Mouse (Mus musculus) WW6 (cell line): ENCODE results near the gene 2010300C02Rik.
"Not testable (repeated sequence)": the region's sequence is repeated elsewhere in the genome, so short reads cannot be mapped to it uniquely, and the experiment has no call there.

Experiments used
- DNase-seq: peaks from one replicate; pipeline ENCODE4 v3.0.0-alpha.2; 2013; ENCODE audit warnings: low read depth, low spot score

The 2010300C02Rik gene

DNA sequence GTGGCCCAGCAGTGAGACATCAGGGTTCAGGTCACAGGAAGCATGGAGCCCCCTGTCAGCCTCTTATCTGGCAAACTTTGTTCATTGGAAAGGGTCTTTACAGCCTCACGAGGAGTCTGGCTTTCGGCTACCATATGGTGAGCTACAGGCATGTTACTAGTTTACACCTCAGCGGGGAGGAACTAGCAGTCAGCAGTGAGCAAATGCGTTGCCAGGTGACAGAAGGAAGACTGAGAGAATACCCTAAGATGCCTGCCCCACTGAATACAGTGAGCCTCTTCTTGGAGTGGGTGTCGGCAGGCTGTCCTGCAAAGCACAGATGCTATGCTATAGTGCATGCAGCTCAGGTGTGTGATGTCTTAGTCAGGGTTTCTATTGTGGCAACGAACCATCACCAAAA, 91.1 kb downstream of the 2010300C02Rik start:
- DNase-seq: no peak

DNA sequence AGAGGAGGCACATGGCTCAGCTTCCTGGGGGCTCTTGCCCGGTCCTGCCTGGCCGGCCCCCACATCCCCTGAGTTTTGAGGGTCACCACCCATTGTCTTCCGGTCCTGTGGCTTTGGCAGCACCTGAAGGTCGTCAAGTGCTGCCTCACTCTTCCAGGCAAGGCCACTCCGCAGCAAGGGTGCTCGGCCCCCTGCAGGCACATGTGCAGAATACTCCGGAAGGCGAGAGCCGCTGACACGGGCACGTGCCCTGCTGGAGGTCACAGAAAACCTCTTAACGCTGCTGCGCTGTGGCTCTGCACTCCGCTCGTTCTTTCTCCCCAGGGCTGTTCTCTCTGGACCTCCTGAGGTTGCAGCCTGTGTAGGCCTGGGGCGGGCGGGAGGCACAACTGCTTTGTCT, 95.7 kb downstream of the 2010300C02Rik start:
- no peak for DNase-seq

DNA sequence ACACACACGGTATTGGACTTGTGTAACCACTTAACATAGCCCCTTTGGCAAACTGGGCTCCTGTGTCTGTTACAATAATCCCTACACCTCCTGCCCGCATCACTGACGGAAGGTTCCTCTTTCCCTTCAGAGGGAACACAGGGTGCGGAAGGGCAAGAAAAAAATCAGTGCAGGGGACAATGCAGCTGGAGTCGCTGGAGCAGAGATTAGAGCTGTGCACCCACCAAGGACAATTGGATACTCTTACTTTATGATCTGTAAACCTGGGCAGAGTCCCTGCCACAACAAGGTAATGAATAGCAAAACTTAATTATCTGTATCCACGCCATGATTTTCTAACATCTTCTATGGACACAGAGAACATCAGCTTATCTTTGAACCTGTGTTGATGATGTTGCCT, 97.8 kb downstream of the 2010300C02Rik start:
- DNase-seq: no peak

DNA sequence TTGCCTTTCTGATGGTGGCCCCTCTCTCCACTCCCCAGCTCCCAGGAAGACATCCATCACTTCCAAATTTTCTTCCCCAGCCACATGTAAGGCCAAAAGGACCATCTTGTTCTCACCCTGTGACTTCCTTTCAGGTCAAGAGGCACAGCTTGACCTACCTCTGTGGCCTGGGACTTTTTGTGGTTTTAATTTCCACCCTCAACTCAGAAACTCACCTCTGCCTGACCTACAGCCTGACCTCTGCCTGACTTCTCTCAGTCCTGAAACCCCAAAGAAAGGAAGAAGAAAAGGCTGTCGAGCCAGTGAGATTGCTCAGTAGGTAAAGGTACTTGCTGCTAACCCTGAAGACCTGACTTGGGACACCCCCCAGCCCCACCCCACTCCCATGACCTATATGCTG, 100.3 kb downstream of the 2010300C02Rik start:
- DNase-seq: no peak

DNA sequence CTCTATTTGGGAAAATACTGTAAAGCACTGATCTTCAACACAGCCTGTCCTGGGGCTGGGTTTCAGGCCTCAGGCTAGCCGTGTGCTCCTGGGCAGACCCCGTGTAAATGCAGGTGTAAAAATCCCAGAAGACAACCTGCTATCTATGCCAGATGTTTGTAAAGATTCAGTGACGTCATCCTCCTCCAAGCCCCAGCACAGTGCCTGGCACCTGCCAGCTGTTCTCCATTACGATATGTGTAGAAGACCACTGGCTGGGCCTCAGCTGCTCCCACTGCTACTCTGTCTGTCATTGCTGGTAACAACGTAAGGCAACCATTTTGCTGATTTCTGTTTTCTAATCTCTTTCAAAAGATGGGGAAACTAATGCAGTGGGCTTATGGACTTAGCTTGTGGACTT, 102.8 kb downstream of the 2010300C02Rik start:
- no peak for DNase-seq

DNA sequence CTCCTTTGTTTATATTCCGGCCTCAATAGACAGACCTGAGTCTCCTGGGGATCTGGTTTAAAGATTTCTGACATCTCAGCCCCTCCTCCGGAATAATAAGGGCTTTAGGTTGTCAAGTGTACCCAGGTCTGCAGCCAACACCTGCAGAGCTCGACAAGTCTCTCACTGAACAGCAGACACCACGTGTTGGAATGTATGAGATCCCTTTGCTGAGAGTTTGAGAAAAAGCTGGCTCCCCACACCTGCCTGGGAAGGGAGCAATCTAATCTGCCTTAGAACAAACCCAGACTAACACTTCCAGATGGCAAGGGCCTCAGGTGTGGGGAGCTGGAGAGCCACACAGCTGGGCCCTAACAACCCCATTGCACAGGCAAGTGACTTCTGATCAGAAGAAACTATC, 103.3 kb downstream of the 2010300C02Rik start:
- DNase-seq: no peak

DNA sequence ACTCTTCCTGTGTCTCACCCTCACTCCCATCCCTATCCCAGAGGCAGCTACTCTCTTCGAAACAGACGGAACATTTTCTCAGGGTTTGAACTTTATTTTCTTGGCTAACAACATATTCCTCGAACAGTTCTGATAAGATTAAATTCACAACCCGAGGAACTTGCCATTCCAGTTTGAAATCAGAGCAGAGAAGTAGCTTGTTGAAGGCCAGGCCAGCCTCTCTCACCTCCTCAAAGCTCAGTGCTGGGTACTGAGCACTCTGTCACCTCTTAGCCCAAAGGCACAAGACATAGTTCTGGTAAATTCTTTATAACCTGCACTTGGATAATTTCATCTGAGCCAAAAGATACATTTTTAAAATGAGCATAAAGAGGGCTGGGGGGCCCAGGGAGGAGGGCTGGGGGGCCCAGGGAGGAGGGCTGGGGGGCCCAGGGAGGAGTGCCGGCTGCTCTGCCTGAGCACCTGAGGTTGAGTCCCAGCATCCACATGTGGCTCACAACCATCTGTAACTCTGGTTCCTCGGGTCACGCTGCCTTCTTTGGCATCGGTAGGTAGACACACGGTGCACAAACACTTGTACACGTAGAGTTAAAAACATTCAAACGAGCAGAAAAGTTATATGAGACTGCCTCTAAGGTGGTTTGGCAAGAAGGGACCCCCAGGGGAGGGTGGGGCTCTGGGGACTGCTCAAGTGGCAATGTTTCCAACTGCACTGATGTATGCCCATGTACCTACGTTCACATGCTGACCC, 104.4 kb downstream of the 2010300C02Rik start:
- no peak for DNase-seq

DNA sequence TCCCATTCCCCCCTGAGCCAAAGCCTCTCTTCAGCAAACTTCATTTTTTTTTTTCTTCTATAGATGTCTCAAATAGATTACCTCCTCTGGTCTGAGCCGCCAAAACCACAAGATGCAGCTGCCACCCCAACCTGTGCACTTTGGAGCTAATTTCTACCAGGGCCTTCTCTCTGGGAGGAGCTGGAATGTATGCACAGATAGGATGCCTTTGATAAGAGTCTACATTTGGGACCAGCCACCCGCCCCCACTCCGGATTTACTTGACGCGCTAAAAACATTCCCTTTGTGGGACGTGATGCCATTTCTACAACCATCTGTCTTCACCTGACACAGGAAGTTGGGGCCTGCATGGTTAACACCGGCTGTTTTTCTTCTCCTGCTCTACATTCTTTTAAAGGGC, 105.0 kb downstream of the 2010300C02Rik start:
- no peak for DNase-seq

DNA sequence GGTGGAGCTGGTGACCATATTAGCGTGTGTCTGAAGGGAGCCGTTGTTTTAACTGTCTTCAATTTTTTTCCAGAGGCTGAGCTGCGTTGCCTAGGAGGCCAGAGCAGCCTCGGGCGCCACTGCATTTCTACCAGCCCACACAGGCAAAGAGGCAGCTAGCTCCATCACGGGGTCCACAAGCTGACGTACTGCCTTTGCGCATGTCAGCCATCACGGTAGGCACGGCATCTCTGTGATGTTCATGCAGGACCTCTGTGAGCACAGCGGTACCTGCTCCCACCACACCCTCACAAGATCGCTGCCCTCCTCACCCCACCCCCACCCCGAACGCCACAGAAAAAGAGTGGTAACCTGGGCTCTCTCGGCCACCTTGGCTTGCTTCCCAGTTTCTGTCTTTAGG, 105.8 kb downstream of the 2010300C02Rik start:
- DNase-seq: no peak

DNA sequence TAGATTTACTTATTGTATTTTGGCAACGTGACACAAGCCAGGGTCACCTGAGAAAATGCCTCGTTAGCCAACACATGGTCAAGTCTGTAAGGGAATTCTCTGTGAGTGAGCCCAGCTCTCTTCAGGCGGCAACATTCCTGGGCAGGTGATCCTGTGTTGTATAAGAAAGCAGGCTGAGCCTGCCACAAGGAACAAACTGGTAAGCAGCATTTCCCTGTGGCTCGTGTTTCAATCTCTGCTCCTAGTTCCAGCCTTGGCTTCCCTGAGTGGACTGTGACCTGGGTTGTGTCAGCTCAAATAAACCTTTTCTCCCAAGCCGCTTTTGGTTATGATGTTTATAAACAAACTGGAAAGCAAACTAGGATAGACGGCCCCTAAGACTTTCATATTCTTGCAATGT, 108.9 kb downstream of the 2010300C02Rik start:
- DNase-seq: no peak

DNA sequence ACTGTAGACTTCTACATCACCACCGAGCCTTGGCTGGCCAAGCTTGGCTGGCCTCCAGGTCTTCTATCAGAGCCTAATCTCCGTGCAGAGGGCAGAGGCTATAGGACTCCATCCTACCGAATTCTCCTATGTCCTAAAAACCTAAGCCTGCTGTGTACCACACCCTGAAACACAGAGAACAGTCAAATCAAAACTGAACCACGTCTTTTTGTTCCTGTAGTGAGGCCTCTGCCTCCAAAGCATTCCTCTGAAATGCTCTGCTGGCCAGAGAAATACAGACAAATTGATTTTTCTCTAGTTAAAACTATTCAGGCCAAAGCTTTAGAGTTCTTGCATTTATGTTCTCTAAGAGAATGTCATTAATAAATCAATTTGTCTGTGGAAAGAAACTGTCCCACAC, 109.6 kb downstream of the 2010300C02Rik start:
- no peak for DNase-seq

DNA sequence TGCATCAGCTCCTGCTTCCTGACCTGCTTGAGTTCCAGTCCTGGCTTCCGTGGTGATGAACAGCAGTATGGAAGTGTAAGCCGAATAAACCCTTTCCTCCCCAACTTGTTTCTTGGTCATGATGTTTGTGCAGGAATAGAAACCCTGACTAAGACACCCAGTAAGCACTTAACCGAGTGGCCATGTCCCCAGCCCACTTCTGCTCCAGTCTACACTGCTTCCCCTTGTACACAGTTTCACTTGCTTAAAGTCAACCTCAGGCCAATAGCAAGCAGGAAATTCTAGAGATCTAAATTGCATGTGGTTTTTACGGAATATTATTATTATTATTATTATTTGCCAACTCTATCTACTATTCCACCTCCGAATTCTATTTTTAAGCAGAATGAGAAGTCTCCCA, 114.2 kb downstream of the 2010300C02Rik start:
- not testable (repeated sequence) for DNase-seq

DNA sequence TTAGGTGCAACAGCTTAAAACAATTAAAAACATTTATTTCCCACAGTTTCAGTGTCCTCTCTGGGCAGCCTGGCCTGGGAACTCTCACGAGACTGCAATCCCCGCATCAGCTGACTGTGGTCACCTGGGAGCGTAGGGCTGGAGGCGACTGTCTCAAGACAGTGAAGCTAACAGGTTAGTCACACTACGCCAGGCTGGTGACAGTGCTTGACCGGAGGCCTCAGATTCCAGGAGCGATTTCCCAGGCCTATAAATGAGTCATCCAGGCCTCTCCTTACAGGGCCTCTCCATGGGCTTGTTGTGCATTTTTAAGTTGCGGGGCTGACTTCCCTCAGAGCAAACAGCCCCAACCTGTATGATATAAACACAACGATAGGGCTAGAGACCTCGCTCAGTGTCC, 116.7 kb downstream of the 2010300C02Rik start:
- no peak for DNase-seq

DNA sequence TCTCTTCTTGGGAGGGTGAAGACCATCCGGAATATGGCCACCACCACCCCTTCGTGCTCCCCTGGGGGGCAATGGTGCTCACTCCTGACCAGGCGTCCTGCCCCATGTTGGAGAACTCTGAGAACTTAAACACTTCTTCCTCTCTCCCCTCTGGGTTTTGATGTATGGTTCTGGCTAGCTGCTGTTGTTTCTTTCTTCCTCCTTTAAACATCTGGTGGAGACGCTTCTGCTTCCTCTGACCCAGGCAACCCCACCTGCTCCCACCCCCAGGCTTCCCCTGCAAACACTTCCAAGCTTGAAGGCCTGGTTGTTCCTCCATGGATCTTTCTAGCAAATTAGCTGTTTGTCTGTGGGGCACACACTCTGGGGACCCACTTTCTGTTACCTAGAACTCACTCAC, 117.6 kb downstream of the 2010300C02Rik start:
- no peak for DNase-seq

DNA sequence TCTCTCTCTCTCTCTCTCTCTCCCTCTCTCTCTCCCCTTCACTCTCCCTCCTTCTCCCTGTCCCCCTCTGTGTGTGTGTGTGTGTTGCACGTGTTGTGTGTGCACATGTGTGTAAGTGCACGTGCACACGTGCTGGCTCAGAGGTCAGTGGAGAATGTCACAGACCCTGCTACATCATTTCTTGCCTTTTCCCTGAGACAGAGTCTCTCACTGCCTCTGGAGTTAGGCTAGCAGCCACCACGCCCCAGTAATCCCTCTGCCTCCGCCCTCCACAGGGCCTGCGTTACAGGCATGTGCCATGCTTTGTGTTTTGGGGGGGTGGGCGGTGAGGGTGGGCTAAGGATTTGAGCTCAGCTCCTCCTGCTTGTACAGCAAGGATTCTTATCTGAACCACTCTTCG, 118.4 kb downstream of the 2010300C02Rik start:
- no peak for DNase-seq

DNA sequence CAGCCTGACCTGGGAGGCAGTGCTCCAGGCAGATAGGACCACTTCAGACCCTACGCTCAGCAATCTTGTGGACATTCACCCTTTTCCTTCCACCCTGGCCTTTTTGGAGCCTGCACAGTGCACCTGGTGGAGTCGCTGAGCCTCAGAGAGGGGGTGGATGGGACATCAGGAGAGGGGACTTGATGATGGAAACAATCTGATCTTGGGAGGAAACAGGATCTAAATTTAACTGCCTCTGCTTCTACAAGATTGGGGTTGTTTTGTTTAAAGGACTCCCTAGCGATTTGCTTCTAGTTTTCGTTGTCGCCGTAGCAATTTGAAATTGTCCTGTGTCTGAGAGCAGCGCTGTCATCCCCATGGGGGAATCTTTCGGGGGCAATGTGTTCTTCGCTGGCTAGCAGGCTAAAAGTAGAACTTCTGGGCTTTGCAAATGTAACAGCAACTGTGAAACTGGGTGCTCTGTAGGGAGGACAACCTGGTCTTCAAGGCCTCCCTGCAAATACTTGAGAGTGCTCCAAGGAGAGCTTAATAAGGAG, 119.2 kb downstream of the 2010300C02Rik start:
- no peak for DNase-seq

DNA sequence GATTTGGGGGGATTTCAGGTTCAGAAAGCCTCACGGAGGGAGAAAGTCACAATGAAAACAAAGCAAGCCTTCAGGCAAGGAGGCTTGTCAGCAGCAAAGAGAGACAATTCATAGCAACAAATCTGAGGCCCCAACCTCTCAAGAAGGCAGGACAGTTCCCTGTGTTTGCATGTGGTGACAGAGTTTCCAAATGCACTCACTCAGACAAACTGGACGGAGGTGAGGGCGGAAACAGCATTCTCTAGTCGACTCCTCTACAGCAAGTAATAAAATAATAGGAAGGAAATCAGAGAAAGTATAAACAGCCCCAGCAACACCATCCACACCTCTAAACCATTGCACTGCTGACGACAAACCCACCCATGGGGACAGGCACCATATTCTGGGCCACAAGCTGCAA, 120.9 kb downstream of the 2010300C02Rik start:
- no peak for DNase-seq

DNA sequence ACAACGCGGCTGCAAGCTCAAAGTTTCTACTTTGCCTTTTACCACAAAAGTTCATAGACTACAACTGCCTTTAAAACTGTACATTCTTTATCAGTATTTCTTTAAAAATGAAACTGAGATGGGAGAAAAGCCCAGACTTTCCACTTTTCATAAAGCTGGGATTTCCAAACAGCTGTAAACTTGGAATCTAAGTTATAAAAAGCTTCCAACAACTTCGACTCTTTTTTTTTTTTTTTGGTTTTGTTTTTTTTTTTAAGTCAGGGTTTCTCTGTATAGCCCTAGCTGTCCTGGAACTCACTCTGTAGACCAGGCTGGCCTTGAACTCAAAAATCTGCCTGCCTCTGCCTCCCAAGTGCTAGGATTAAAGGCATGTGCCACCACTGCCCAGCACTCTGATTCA, 125.1 kb downstream of the 2010300C02Rik start:
- DNase-seq: not testable (repeated sequence)

DNA sequence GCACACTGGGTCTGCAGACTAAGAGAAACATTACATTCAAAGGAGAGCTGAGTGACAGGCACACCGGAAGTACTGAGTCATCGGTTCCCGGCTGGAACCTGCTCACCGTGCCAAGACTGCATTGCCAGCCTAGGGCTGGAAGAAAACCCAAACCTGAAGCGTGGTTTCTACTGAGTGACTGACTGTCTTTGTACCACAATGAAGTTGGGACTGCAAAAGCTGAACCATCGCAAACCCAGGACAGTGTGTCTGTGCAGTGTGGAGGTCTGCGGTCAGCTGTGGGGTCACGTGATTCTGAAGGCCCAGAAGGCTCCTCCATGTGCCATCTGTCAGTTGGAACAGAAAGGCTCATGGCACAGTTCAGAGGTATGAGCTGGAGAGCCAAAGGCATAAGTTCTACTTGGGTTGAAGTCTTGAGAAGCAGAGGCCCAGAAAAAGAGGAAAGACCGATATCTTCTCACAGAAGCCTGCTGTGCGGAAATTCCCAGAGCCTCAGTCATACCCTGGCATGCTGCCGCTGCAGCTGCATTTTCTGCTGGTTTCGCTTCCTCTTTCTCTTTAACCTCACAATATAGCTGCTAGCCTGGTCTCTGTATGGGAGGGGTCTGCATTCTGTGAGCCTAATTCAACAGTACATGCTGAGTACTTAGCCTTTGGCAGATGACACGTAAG, 133.9 kb downstream of the 2010300C02Rik start:
- no peak for DNase-seq

DNA sequence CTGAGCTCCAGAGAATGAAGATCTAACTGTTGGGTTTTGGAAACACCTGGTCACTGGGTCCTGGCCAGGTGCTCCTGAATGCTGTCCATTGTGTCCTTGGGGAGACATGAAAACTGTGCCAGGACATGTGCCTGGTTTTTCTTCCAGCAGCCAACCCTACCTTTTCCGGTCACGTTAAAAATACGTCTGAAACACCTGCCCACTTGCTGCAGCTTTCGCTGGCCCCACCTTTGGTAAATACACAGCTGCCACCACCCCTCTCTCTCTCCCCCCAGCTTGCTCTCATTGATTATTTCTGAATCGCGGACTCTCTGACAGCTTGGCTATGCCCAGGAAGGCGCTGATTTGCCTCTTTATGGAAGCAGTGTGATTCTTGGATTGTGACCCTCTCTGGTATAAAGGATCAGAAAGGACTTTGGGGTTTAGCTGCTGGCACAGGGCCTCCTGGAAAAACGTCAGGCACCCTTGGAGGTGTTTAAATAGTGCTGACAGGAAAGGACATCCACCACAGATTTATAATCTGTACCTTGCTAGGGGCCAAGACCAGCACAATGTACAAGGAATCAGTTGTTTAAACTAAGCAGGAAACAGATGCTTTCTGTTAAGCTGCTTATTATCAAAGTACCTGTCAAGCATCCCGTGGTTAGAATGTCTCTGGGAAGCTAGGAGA, 136.0 kb downstream of the 2010300C02Rik start:
- DNase-seq: no peak

DNA sequence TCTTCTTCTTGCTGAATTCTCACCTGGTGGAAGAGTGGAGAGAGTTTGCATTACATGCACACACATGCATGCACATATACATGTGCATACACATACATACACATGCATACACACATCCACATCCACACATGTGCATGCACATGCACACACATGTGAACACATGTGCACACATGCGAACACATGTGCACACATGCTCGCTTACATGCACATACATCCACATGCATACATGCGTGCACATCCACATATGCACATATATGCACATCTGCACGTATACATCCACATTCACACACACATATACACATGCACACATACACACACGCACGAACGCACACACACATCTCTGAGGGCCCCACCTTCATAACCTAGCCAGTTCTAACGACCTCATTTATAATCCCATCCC, 136.7 kb downstream of the 2010300C02Rik start:
- DNase-seq: no peak

DNA sequence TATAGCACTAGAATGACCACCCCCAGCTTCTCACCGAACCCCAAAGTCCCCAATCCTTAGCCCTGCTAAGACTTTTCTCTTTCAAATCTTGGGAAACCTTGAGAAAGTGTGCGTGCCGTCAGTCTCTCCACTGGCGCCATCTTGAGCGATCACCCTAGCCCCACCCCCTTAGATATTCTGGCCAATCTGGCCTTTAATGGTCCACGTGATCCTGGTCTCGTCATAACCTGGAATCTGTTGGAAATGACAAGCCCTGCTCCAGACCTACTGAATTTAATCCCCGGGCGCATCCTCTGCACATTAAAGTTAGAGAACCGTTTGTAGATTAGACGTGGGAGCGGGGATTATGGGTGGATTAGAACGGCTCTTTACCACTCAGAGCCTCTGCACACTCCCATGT, 140.2 kb downstream of the 2010300C02Rik start:
- no peak for DNase-seq
